Mouse (Mus musculus) stomach, postnatal 0 days (tissue): ENCODE results near the gene Rngtt.

Source experiments
- CTCF ChIP-seq: IDR thresholded peaks from 2 replicates; pipeline ENCODE4 v1.5.1; 2016; ENCODE audit warnings: antibody characterized with exemption, low read depth, mild to moderate bottlenecking, moderate library complexity
- EP300 ChIP-seq: optimal IDR thresholded peaks from 2 replicates; pipeline ENCODE3; 2016; ENCODE audit warnings: antibody characterized with exemption

DNA sequence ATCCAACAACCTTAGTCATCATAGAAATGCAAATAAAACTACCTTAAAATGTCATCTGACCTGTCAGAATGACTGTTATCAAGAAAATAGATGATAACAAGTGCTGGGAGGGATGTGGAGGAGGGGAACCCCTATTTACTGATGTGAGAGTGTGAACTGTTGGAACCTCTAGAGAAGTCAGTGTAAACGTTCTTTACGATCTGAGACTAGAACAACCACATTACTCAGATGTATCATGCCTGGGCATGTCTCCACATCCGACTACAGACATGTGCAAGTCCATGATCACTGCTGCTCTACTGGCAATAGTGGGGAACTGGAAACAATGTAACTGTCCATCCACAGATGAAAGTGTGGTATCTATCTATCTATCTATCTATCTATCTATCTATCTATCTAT, 36.7 kb upstream of the Rngtt start:
- TF ChIP-seq CTCF = no peak
- TF ChIP-seq EP300 = no peak
